Mouse (Mus musculus): Measurements from ENCODE around the gene Agrp. TPM values are rescaled to one million over a fixed set of nuclear protein-coding genes. Genes with fewer than 3 reads are reported as not detected.
"Not testable (repeated sequence)": the region's sequence is repeated elsewhere in the genome, so short reads cannot be mapped to it uniquely, and the experiment has no call there.

The Agrp gene
- polyA plus RNA-seq, 2 experiments, result 1.0 to 2.5 TPM

DNA sequence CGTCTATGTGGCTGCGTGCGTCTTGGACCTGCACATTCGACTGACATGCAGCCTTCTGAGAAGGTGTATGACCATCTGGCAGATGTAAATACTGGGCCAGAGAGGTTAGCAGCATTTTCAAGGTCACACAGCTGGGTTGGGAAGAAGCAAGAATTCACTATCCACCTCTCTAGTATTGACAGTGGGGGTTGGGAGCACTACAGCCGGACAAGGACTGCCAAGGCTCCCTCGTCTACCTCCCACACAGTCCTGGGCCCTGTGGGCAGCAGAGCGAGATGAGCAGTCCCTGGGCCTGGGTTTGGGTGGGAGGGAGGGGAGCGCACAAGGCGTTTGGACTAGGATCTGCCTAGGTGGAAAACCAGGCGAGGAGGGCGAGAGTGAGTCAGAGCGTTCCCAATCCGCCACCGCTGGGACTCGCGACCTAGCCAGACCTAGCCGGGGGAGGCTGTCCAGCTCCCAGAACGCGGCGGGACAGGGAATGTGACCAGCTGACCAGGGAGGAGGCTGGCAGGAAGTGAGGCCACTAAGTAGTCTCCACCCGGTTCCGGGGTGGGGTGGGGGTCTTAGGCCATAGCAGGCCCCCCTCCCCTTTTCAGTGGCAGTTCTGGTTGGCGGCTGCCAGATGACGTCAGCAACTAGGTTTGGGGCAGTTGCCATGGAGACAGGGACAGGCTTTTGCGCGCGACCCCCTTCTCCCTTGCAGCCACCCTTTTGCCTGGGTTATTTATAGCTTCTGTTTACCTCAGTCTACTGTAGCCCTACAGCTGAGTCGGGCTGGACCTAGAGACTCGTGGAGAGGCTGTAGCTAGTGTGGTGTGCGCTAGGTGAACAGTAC, 30.8 kb downstream of the Agrp start:
- WGBS, result 2% methylated on average over 30 of the region's 30 CpGs

DNA sequence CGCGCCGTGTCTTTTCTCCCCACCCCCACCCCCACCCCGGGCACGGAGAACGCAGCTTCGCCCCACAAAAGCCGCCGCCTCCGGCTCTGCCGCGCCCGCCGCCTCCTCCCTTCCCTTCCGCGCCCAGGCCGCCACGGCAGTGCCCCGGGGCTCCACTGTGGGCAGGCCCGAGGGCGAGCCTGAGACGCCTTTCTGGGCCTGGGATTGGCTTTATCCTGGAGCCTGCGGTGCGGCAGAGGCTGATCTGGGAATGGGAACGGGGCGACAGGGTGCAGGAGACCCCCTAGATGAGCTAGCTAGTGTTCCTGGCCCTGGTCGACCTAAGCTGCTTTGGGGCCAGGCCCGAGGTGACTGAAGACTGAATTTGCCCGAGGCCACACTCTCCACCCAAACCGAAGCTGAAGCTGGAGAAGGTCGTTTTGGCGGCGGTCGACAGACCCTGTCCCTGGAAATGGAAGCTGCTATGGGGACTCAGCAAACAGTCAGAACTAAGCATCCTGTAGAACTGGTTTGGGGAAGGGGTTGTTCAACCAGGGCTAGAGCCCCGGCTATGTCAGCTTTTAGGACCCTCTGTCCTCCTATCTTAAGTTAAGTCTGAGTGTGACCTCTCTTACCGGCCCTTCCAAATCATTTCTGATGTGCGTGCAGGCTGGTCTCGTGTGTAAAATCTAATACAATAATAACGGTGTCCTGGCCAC, 31.6 kb downstream of the Agrp start:
- DNase-seq (ENCODE audit: low spot score), result no peak
- 0% methylated on average over 26 of the region's 39 CpGs for WGBS
- peak overlapping the region; percentile 80 for H3K27ac ChIP-seq (replicated peaks; ENCODE audit: low read depth, low read length)
- peak overlapping the region; percentile 81 for H3K4me3 ChIP-seq (replicated peaks; ENCODE audit: low read length)
- H3K27me3 ChIP-seq (ENCODE audit: control insufficient read depth, insufficient read depth, low read length), result no peaks in the 10 kb centered on the region
- peak; percentile 20 for ATAC-seq (ENCODE audit: low FRiP score, low read depth)
- peak overlapping the region; percentile 84 for H3K9ac ChIP-seq (ENCODE audit: low read depth, low read length, severe bottlenecking)
- TF ChIP-seq POLR2A (IDR thresholded peaks at IDR 0.05; ENCODE audit: borderline replicate concordance, extremely low read depth, insufficient read depth, insufficient read length), result no peak
- no peaks in the 10 kb centered on the region for H3K9me3 ChIP-seq (ENCODE audit: control insufficient read depth, low read length)
- H3K4me1 ChIP-seq (ENCODE audit: control insufficient read depth, insufficient read depth, low read length), result peaks cover 22% of the 10 kb centered on the region
- H3K4me2 ChIP-seq (replicated peaks; ENCODE audit: low read depth, low read length, severe bottlenecking), result peak overlapping the region; percentile 97
- H3K36me3 ChIP-seq (ENCODE audit: control insufficient read depth, insufficient read depth, low read length), result no peaks in the 10 kb centered on the region

More for the DNA sequence above, 30.8 kb downstream of the Agrp start:
- ATAC-seq (ENCODE audit: low FRiP score, low read depth) (peak; percentile 58), DNase-seq (ENCODE audit: low spot score) (peak; percentile 85)
- H3K4me2 ChIP-seq (replicated peaks; ENCODE audit: low read depth, low read length, severe bottlenecking), result peak overlapping the region; percentile 97
- no peak for TF ChIP-seq POLR2A (IDR thresholded peaks at IDR 0.05; ENCODE audit: borderline replicate concordance, extremely low read depth, insufficient read depth, insufficient read length)
- peak overlapping the region; percentile 80 for H3K27ac ChIP-seq (replicated peaks; ENCODE audit: low read depth, low read length)
- H3K4me3 ChIP-seq (replicated peaks; ENCODE audit: low read length), result peak overlapping the region; percentile 81
- H3K36me3 ChIP-seq (ENCODE audit: control insufficient read depth, insufficient read depth, low read length), result no peaks in the 10 kb centered on the region
- H3K9me3 ChIP-seq (ENCODE audit: control insufficient read depth, low read length), result no peaks in the 10 kb centered on the region
- H3K9ac ChIP-seq (ENCODE audit: low read depth, low read length, severe bottlenecking), result peak overlapping the region; percentile 84
- no peaks in the 10 kb centered on the region for H3K27me3 ChIP-seq (ENCODE audit: control insufficient read depth, insufficient read depth, low read length)
- peaks cover 22% of the 10 kb centered on the region for H3K4me1 ChIP-seq (ENCODE audit: control insufficient read depth, insufficient read depth, low read length)

DNA sequence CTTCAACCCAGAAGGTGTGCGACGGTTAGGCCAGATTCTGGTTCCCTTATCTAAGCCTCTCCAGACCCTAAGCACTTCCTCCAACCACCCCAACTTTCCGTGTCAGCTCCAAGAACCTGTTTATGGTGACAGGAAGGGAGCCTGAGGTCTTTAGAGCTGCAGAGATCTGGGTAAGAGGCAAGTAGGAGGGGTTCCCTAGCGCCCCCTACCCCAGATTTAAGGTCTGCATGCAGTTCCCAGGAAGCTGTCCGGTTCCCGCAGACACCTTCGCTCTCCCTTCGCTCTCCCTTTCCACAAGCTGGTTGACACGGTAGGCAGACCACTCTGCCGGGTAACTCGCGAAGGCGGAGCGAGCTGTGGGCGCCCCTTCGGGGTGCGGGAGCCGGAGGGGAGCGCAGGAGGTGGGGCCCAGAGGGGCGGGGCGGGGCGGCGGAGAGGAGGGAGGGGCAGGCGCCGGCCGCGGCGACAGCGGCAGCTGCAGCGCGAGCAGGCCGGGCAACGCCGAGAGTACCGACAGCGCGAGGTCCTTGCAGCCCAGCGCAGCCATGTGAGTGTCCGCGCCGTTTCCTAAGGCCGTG, 32.3 kb downstream of the Agrp start, which contains the start of gene Ripor1:
Gene Ripor1 (plus strand): TSS at position 452 of the 578 bp plus-strand sequence.
- Histone ChIP-seq H3K4me1 (ENCODE audit: control insufficient read depth, insufficient read depth, low read length) (peaks cover 22% of the 10 kb centered on the region), H3K27ac (replicated peaks; ENCODE audit: low read depth, low read length) (peak within 1 kb of the TSS; percentile 80), H3K9me3 (ENCODE audit: control insufficient read depth, low read length) (no peaks in the 10 kb centered on the region), H3K36me3 (ENCODE audit: control insufficient read depth, insufficient read depth, low read length) (no peaks in the 10 kb centered on the region), H3K27me3 (ENCODE audit: control insufficient read depth, insufficient read depth, low read length) (no peaks in the 10 kb centered on the region), H3K4me3 (replicated peaks; ENCODE audit: low read length) (peak within 1 kb of the TSS; percentile 81), H3K9ac (ENCODE audit: low read depth, low read length, severe bottlenecking) (peak within 1 kb of the TSS; percentile 84), H3K4me2 (replicated peaks; ENCODE audit: low read depth, low read length, severe bottlenecking) (peak within 1 kb of the TSS; percentile 97)
- DNase-seq (ENCODE audit: low spot score) (peak; percentile 75), ATAC-seq (ENCODE audit: low FRiP score, low read depth) (peak; percentile 90)
- 0 out of 2 replicates have a peak, but pooled peaks have one; percentile 24 for TF ChIP-seq POLR2A (IDR thresholded peaks at IDR 0.05; ENCODE audit: borderline replicate concordance, extremely low read depth, insufficient read depth, insufficient read length)
- 0% methylated on average over 20 of the region's 42 CpGs for WGBS

DNA sequence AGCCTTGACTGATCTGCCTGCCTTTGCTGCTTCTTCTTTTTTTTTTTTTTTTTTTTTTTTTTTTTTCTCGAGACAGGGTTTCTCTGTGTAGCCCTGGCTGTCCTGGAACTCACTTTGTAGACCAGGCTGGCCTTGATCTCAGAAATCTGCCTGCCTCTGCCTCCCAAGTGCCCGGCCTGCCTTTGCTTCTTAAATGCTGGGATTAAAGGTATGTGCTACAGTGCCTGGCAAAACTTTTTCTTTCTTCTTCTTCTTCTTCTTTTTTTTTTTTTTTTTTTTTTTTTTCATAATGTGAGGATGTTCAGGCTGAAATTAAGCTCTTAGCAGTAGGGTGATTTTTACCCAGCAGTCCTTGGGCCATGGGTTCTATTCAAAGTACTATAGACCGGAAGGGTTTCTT, 34.7 kb downstream of the Agrp start:
- 79% methylated on average over 3 of the region's 3 CpGs for WGBS
- not testable (repeated sequence) for H3K4me3 ChIP-seq (replicated peaks; ENCODE audit: low read length); H3K27ac ChIP-seq (replicated peaks; ENCODE audit: low read depth, low read length); H3K9me3 ChIP-seq (ENCODE audit: control insufficient read depth, low read length); H3K9ac ChIP-seq (ENCODE audit: low read depth, low read length, severe bottlenecking); H3K4me2 ChIP-seq (replicated peaks; ENCODE audit: low read depth, low read length, severe bottlenecking); H3K27me3 ChIP-seq (ENCODE audit: control insufficient read depth, insufficient read depth, low read length); ATAC-seq (ENCODE audit: low FRiP score, low read depth); H3K36me3 ChIP-seq (ENCODE audit: control insufficient read depth, insufficient read depth, low read length); DNase-seq (ENCODE audit: low spot score)
- H3K4me1 ChIP-seq (ENCODE audit: control insufficient read depth, insufficient read depth, low read length), result peaks cover 19% of the 10 kb centered on the region

DNA sequence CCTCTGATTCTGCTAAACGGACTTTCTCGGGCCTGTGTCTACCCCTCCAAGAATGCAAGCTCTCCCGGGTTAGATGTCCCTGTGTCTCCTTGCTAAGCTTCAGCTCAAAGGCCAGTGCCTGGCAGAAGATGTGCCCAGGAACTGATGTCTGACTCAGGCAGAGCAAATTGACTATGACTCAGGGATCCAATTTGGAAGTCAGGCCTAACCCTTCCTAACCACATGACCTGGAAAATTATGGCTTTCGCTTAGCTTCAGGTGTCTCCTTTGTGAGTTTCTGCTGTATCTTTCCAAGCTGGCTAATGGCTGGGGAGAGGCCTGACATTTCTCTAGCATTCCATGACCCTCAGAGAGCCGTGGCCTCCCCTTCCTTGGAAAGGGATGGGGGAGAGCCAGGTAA, 35.9 kb downstream of the Agrp start:
- no peak overlapping the region for H3K4me3 ChIP-seq (replicated peaks; ENCODE audit: low read length)
- no peak overlapping the region for H3K27ac ChIP-seq (replicated peaks; ENCODE audit: low read depth, low read length)
- no peak overlapping the region for H3K9ac ChIP-seq (ENCODE audit: low read depth, low read length, severe bottlenecking)
- H3K4me2 ChIP-seq (replicated peaks; ENCODE audit: low read depth, low read length, severe bottlenecking), result no peak overlapping the region
- no peak for TF ChIP-seq POLR2A (IDR thresholded peaks at IDR 0.05; ENCODE audit: borderline replicate concordance, extremely low read depth, insufficient read depth, insufficient read length)
- WGBS, result 77% methylated on average over 5 of the region's 5 CpGs
- H3K36me3 ChIP-seq (ENCODE audit: control insufficient read depth, insufficient read depth, low read length), result no peaks in the 10 kb centered on the region
- DNase-seq (ENCODE audit: low spot score), result no peak
- peaks cover 8% of the 10 kb centered on the region for H3K4me1 ChIP-seq (ENCODE audit: control insufficient read depth, insufficient read depth, low read length)
- H3K9me3 ChIP-seq (ENCODE audit: control insufficient read depth, low read length), result no peaks in the 10 kb centered on the region
- no peak for ATAC-seq (ENCODE audit: low FRiP score, low read depth)
- H3K27me3 ChIP-seq (ENCODE audit: control insufficient read depth, insufficient read depth, low read length), result no peaks in the 10 kb centered on the region

Measured in limb, embryonic 14.5 days (tissue).